Mouse (Mus musculus) limb, embryonic 15.5 days (tissue): ENCODE measurements around the gene Cdc42ep5. TPM values are rescaled to one million over a fixed set of nuclear protein-coding genes. Genes with fewer than 3 reads are reported as not detected.

Experiments
- ATAC-seq: fragments of 200-750 bp; cut with Nextera tagmentation; 2 replicates; pipeline ENCODE4 v1.8.0; 2017; ENCODE audit warnings: low read depth, moderate TSS enrichment; ENCODE audit not compliant: insufficient number of reproducible peaks, low FRiP score, low TSS enrichment
- H3K27ac ChIP-seq: fragments of 300-500 bp; sonication (generic); 2 replicates; pipeline ENCODE4 v1.5.1; 2015; ENCODE audit warnings: moderate library complexity, mild to moderate bottlenecking, inconsistent platforms
- H3K27me3 ChIP-seq: fragments of 300-500 bp; sonication (generic); 2 replicates; pipeline ENCODE4 v1.6.1; 2015; ENCODE audit warnings: inconsistent platforms
- H3K36me3 ChIP-seq: fragments of 300-500 bp; sonication (generic); 2 replicates; pipeline ENCODE4 v1.6.1; 2015; ENCODE audit warnings: inconsistent platforms
- H3K4me1 ChIP-seq: fragments of 300-500 bp; sonication (generic); 2 replicates; pipeline ENCODE4 v1.6.1; 2015; ENCODE audit warnings: inconsistent platforms
- H3K4me2 ChIP-seq: fragments of 300-500 bp; sonication (generic); 2 replicates; pipeline ENCODE4 v1.6.1; 2015; ENCODE audit warnings: mild to moderate bottlenecking, inconsistent platforms
- H3K4me3 ChIP-seq: fragments of 300-500 bp; sonication (generic); 2 replicates; pipeline ENCODE4 v1.5.1; 2015; ENCODE audit warnings: mild to moderate bottlenecking, inconsistent platforms
- H3K9ac ChIP-seq: fragments of 300-500 bp; sonication (generic); 2 replicates; pipeline ENCODE4 v1.6.1; 2015; ENCODE audit warnings: inconsistent platforms
- H3K9me3 ChIP-seq: fragments of 300-500 bp; sonication (generic); 2 replicates; pipeline ENCODE4 v1.6.1; 2016; ENCODE audit warnings: inconsistent platforms
- WGBS: fragments of 180-500 bp; shearing (Covaris S2); methylation state at CpG from one replicate; pipeline ENCODE4 v1.1.7; 2015; 5-methylcytosine and 5-hydroxymethylcytosine counted together
- polyA plus RNA-seq: library from polyadenylated mRNA; unstranded; fragments of >200 nt; fragmentation: Nextera tagmentation; extraction: Ambion mirVana; gene quantifications from 2 replicates; pipeline ENCODE4 v1.2.1, GENCODE M21; 2015

Cdc42ep5 gene
- polyA plus RNA-seq, 1 experiment from 2014 or later = 82.3 TPM

DNA sequence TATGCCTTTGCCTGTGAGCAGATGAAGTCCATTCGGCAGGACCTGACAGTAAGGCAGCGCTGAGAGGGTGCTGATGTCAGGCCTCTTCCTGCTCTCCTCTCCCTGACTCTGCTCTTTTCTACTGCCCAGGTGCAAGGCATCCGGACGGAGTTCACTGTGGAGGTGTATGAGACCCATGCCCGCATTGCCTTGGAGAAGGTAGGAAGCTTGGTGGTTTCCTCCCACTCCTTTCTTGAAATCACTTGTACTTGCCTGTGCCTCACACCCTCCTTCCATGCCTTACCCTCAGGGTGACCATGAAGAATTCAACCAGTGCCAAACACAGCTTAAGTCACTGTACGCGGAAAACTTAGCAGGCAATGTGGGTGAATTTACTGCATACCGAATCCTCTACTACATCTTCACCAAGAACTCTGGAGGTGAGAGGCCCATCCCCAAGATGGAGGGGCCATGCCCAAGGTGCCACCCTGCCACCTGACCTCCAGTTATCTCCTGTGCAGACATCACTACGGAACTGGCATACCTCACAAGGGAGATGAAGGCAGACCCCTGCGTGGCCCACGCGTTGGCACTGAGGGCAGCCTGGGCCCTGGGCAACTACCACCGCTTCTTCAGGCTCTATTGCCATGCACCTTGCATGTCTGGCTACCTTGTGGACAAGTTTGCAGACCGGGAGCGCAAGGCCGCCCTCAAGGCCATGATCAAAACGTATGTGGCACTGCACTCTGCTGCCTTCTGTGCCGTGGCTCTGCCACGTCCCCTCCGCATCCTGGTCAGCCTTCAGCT is 19.7 kb downstream of the Cdc42ep5 start:
- H3K9me3 ChIP-seq = no peaks in the 10 kb centered on the region
- no peak for ATAC-seq

DNA sequence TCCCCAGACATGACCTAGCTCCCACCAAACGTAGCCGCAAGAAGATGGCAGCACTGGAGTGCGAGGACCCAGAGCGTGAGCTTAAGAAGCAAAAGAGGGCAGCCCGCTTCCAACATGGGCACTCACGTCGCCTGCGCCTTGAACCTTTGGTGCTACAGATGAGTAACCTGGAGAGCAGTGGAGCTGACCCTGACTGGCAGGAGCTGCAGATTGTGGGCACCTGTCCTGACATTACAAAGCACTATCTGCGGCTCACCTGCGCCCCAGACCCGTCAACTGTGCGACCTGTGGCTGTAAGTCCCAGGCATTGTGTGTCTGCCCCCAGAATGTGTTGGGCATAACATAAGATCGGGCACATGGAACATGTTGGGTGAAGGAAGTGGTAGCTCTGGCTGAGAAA is 20.6 kb downstream of the Cdc42ep5 start:
- peaks cover 92% of the 10 kb centered on the region for H3K36me3 ChIP-seq
- no peak overlapping the region for H3K27ac ChIP-seq
- H3K9ac ChIP-seq = no peak overlapping the region
- peaks cover 19% of the 10 kb centered on the region for H3K4me1 ChIP-seq
- no peak overlapping the region for H3K4me2 ChIP-seq
- no peaks in the 10 kb centered on the region for H3K27me3 ChIP-seq
- H3K4me3 ChIP-seq = no peak overlapping the region
- WGBS = 96% methylated on average over 13 of the region's 13 CpGs
- no peak for ATAC-seq
- no peaks in the 10 kb centered on the region for H3K9me3 ChIP-seq

More for the DNA sequence above, 19.7 kb downstream of the Cdc42ep5 start:
- H3K4me1 ChIP-seq = peaks cover 22% of the 10 kb centered on the region
- peaks cover 83% of the 10 kb centered on the region for H3K36me3 ChIP-seq
- H3K9ac ChIP-seq = no peak overlapping the region
- no peak overlapping the region for H3K4me2 ChIP-seq
- H3K27me3 ChIP-seq = no peaks in the 10 kb centered on the region
- 95% methylated on average over 20 of the region's 20 CpGs for WGBS
- H3K4me3 ChIP-seq = no peak overlapping the region
- H3K27ac ChIP-seq = no peak overlapping the region

DNA sequence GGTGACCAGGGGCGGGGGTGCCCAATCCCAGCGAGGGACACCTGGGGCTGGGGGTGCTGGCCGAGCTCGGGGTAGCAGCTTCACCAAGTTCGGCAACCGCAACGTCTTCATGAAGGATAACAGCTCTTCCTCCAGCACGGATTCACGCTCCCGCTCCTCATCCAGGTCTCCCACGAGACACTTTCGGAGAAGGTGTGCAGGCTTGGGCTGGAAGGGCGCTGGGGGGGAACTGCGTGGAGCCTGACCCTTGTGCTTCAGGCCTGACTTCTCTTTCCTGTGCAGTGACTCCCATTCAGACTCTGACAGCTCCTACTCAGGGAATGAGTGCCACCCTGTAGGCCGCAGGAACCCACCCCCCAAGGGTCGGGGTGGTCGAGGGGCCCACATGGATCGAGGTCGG is 21.2 kb downstream of the Cdc42ep5 start:
- Histone ChIP-seq H3K27me3 (no peaks in the 10 kb centered on the region), H3K27ac (no peak overlapping the region), H3K4me1 (peaks cover 13% of the 10 kb centered on the region), H3K36me3 (peaks cover 97% of the 10 kb centered on the region), H3K9me3 (no peaks in the 10 kb centered on the region), H3K4me3 (no peak overlapping the region), H3K9ac (no peak overlapping the region), H3K4me2 (no peak overlapping the region)
- no peak for ATAC-seq
- 97% methylated on average over 19 of the region's 19 CpGs for WGBS

DNA sequence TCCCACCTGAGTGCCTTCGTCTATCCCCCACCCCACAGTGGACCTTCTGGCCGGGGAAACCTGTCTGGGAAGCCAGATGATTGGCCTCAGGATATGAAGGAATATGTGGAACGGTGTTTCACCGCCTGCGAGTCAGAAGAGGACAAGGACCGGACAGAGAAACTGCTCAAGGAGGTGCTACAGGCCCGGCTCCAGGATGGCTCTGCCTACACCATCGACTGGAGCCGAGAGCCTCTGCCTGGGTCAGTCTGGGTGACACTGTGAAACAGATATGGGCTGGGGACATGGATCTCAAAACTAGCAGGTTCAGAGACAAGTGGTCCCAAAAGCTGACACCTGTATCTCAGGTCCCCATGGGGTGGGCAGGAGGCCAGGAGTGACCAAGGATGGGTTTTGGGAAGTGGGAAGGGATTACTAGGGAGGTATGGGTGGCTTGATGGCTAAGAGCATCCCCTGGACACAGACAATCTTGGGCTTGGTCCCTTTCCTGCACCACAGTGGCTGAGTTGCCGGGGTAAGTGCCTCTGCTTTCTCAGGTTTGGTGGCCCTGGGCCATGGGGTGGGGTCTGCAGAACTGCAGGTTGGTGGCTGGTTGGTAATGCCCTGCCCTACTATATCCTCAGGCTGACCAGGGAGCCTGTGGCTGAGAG is 21.7 kb downstream of the Cdc42ep5 start:
- no peak for ATAC-seq
- Histone ChIP-seq H3K4me1 (peaks cover 14% of the 10 kb centered on the region), H3K27ac (no peak overlapping the region), H3K9me3 (no peaks in the 10 kb centered on the region), H3K27me3 (no peaks in the 10 kb centered on the region), H3K36me3 (peaks cover 95% of the 10 kb centered on the region), H3K9ac (no peak overlapping the region), H3K4me3 (no peak overlapping the region), H3K4me2 (no peak overlapping the region)
- 95% methylated on average over 10 of the region's 10 CpGs for WGBS

DNA sequence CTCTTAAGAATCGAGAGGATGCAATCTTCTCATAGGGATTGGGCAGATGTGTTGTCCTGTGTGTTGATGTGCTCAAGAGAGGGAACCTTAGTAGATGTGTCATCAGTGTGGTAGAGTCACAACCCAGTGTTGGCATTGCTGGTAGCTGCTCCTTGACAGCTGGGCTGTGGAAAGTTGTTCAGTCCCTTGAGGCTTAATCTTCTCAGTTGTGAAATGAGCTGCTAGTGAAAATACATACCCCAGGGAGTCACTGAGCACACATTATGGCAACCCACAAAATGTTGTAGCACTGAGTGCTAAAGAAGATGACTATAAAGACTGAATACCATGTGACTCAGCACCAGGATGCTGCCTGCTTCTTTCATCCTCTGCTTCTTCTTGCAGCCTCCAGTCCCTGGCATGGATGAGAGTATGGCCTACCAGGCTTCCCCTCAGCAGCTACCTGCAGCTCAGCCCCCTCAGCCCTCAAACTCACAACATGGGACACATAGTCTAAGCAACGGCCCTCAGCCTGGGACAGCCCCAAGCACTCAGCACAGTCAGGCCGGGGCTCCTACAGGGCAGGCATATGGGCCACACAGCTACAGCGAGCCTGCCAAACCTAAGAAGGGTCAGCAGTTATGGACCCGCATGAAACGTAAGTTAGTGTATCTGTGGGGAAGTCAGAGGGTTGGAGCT is 22.9 kb downstream of the Cdc42ep5 start:
- no peak overlapping the region for H3K27ac ChIP-seq
- peaks cover 12% of the 10 kb centered on the region for H3K4me1 ChIP-seq
- WGBS = 92% methylated on average over 6 of the region's 6 CpGs
- H3K36me3 ChIP-seq = peaks cover 84% of the 10 kb centered on the region
- no peak overlapping the region for H3K9ac ChIP-seq
- H3K4me3 ChIP-seq = no peak overlapping the region
- H3K9me3 ChIP-seq = no peaks in the 10 kb centered on the region
- no peak overlapping the region for H3K4me2 ChIP-seq
- ATAC-seq = no peak
- no peaks in the 10 kb centered on the region for H3K27me3 ChIP-seq

DNA sequence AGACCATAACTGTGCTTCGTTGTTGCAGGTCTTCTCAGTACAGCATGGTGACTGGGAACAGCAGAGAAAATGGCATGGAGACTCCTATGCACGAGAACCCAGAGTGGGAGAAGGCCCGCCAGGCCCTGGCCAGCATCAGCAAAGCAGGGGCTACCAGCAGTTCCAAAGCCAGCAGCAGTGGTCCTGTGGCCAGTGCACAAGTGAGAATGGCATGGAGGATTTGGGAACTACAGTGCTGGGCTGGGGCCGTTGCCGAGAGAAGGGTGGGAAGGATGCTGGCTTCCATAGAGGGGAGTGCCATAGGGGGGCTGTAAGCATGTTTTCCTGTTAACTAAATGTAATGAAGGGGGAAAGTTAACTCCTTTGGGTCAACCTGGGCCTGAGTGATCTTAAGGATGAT is 25.3 kb downstream of the Cdc42ep5 start:
- Histone ChIP-seq H3K4me3 (no peak overlapping the region), H3K36me3 (peaks cover 60% of the 10 kb centered on the region), H3K27ac (no peak overlapping the region), H3K27me3 (no peaks in the 10 kb centered on the region), H3K4me2 (no peak overlapping the region), H3K9me3 (no peaks in the 10 kb centered on the region), H3K4me1 (peaks cover 14% of the 10 kb centered on the region), H3K9ac (no peak overlapping the region)
- 95% methylated on average over 5 of the region's 5 CpGs for WGBS
- ATAC-seq = no peak

DNA sequence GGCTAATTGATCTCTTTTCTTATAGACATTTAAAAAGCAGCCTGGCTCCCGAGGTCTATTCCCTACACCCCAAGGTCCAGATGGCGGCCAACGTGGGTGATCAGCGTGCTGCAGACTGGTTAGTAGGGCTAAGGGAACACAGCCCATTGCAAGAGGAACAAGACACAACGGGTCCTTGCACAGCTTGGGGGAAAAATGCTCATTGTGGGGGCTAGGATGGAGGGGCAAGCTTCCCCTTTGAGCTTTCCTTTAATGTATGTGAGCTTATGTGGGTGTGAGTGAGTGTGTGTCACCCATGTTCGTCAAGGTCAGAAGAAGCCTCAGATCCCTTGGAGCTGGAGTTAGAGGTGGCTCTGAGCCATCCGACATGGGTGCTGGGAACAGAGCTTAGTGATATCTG is 26.0 kb downstream of the Cdc42ep5 start:
- Histone ChIP-seq H3K4me3 (0 out of 2 replicates have a peak overlapping the region, but pooled peaks have one; percentile 93), H3K36me3 (peaks cover 53% of the 10 kb centered on the region), H3K4me1 (peaks cover 15% of the 10 kb centered on the region), H3K9ac (no peak overlapping the region), H3K9me3 (no peaks in the 10 kb centered on the region), H3K27ac (no peak overlapping the region), H3K27me3 (no peaks in the 10 kb centered on the region), H3K4me2 (no peak overlapping the region)
- WGBS = 95% methylated on average over 7 of the region's 7 CpGs
- no peak for ATAC-seq

DNA sequence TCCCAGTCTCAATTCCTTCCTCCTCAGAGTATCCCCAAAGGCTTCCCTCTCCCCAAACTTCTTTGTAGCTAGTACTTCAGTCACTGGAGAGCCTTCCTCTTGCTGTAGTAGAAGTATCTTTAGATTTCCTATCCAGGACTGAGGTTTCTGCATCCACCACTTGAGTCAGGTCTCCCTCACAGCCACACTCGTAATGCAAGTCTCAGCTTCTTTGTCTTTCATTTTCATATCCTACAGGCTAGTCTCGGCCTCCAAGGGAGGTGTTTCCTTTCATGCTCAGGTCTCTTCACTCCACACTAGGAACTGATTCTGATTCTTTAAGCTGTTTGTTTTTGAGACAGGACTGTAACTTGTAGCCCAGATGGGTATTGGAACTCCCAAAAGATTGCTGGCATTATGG is 26.5 kb downstream of the Cdc42ep5 start:
- peaks cover 17% of the 10 kb centered on the region for H3K4me1 ChIP-seq
- H3K4me3 ChIP-seq = peak overlapping the region; percentile 93
- no peaks in the 10 kb centered on the region for H3K9me3 ChIP-seq
- peaks cover 48% of the 10 kb centered on the region for H3K36me3 ChIP-seq
- H3K4me2 ChIP-seq = peak overlapping the region; percentile 74
- peak overlapping the region; percentile 89 for H3K9ac ChIP-seq
- H3K27me3 ChIP-seq = no peaks in the 10 kb centered on the region
- H3K27ac ChIP-seq = no peak overlapping the region
- 88% methylated on average over 2 of the region's 2 CpGs for WGBS
- no peak for ATAC-seq

DNA sequence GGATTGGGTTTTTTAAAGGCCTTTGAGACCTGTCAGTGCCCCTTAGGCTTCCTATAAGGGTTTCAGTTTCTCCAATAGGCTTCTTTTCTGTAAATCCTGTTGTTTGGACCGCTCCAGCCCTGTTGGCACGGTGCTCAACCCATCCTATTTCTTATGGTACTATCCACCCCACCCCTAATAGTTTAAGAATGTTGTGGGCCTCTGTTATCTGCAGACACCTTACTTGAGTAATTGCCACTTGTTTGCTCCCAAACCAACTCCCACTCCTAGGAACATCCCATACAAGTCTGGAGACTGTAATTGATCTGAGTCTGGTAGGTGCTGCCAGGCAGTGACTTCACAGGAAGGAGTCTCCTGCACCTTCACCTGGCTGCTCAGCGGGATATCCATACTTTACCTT is 26.9 kb downstream of the Cdc42ep5 start:
- Histone ChIP-seq H3K36me3 (peaks cover 43% of the 10 kb centered on the region), H3K4me3 (peak overlapping the region; percentile 93), H3K9me3 (no peaks in the 10 kb centered on the region), H3K9ac (peak overlapping the region; percentile 89), H3K27me3 (no peaks in the 10 kb centered on the region), H3K4me1 (peaks cover 17% of the 10 kb centered on the region), H3K4me2 (peak overlapping the region; percentile 74), H3K27ac (peak overlapping the region; percentile 96; the same call in 1 of the 2 replicates)
- 65% methylated on average over 3 of the region's 3 CpGs for WGBS
- no peak for ATAC-seq

DNA sequence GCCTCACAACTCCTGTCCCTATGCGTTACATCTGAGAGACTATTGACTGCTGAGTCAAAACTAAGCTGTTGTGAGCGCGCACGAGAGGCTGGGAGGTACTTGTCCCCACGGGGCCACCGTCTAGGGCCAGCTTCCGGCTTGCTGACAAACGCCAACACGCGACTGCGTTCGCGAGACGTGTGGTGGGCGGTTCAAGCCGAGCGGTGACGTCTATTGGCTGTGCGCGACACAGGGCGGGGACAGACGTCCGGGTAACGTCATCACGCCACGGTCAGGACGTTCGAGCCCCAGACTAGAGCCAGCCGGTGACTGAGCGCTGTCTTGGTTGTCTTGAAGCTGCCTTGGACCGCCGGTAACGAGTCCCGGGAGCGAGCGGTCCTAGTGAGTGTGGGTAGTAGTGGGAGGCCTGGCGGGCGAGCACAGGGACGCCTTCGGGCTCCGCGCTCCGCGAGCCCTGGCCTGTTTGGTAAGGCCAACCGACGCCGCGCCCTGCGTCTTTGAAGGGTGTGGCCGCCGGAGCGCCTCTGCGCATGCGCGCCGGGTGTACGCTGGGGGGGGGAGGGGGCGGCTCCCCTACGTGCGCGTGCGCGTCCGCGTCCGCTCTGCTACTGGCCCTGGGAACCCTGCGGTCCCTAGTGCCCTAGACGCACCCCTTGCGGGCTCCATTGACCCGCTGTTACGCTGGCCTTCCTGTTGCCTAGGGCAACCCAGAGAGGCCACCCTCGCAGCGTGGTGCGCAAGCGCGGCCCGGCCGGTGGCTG is 27.7 kb downstream of the Cdc42ep5 start, which contains the start of gene Leng8:
Leng8 (plus strand) TSS at position 269 of the 761 bp plus-strand sequence.
- under 1% methylated on average over 67 of the region's 78 CpGs for WGBS
- peak within 1 kb of the TSS; percentile 74 for H3K4me2 ChIP-seq

DNA sequence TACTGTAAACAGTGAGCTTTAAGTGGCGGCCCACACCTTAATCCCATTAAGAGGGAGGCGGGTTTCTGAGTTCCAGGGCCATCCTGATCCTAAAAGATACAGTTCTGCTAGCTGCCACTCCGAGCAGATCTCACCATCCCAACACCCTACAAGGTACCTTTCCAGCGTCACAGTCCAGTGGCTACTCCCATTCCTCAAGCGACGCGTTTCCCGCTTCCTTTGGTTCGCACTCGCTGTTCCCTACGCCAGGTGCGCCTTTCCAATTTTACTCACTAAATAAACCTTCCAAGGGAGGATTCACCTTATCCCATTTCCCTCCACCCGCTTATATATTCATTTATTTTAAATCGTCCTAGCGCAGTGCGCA is 28.3 kb downstream of the Cdc42ep5 start:
- Histone ChIP-seq H3K9me3 (no peaks in the 10 kb centered on the region), H3K9ac (peak overlapping the region; percentile 53), H3K36me3 (peaks cover 30% of the 10 kb centered on the region), H3K4me2 (peak overlapping the region; percentile 61), H3K4me3 (peak overlapping the region; percentile 93), H3K27me3 (no peaks in the 10 kb centered on the region), H3K4me1 (peaks cover 19% of the 10 kb centered on the region), H3K27ac (peak overlapping the region; percentile 83)
- peak; percentile 3; the same call in 1 of the 2 replicates for ATAC-seq
- WGBS = 0% methylated on average over 16 of the region's 16 CpGs

More for the DNA sequence above, 27.7 kb downstream of the Cdc42ep5 start, which contains the start of gene Leng8:
- Histone ChIP-seq H3K27me3 (no peaks in the 10 kb centered on the region), H3K4me1 (peaks cover 17% of the 10 kb centered on the region), H3K9ac (peak within 1 kb of the TSS; percentile 89), H3K9me3 (no peaks in the 10 kb centered on the region), H3K36me3 (peaks cover 35% of the 10 kb centered on the region), H3K4me3 (peak within 1 kb of the TSS; percentile 93), H3K27ac (peak within 1 kb of the TSS; percentile 96)
- ATAC-seq = peak; percentile 99
